Mouse (Mus musculus) thymus, adult 18-20 months (tissue): ENCODE data around the gene Gm43518.

Source experiments
- DNase-seq, 2 experiments: peaks; one replicate each; pipeline ENCODE4 v3.0.0; 2022; ENCODE audit warnings: mixed read lengths in 2 of 2

The Gm43518 gene

DNA sequence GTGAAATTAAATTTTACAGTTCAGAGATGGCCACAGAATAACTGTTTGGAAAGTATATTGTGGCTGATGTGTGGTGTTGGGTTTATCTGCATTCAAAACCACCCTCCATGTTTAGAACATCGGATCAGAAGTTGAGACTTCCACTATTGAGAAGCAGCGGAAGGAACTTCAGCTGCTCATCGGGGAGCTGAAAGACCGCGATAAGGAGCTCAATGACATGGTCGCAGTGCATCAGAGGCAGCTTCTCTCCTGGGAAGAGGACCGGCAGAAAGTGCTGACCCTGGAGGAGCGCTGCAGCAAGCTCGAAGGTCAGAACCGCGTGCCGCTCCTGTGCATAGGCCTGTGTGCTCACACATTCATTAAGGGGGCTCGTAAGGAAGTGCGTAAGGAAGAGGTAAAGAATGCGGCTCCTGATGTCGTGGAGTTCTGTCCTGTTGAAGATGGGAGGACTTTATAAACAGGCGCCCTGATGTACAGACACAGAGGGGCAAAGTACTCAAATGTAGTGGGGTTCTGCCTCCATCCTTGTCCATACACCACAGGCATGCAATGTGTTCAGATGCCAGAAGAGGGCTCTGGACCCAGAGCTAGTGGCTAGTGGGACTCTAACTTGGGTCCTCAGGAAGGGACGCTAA lies 6.9 kb downstream of the Gm43518 start:
- no peak for DNase-seq

DNA sequence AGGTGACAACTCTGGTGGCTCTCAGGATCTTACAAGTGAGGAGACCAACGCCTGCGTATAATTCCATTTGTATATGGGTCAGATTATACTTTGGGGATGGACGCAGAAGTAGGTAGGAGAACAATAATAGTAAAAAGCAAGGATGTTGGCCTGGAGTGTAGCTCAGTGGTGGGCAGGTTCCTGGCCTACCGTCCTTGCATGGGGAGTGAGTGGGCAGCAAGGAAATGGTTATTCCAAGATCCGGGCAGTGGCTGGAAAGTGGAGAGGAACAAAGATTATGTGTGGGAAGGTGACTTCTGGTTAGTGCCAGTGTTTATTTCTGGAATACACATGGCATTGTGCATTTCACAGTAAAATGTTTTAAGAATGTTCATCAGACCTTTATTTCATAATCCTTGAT lies 8.7 kb downstream of the Gm43518 start:
- no peak for DNase-seq

DNA sequence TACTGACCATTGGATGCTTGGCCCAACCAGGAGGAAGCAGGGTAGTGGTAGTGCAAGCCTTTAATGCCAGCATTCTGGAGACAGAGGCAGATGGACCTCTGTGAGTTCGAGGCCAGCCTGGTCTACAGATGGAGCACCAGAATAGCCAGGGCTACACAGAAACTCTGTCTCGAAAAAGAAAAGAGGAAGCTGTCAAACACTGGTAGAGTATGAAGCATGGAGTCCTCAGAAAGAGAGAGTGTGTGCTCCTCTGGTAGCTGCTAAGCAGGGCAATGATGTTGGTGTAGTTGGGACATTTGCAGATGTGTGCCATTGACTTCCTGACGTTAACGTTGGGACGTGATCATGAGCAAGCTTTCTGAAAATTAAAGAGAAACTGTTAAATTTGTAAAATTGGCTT lies 11.3 kb downstream of the Gm43518 start:
- no peak for DNase-seq

DNA sequence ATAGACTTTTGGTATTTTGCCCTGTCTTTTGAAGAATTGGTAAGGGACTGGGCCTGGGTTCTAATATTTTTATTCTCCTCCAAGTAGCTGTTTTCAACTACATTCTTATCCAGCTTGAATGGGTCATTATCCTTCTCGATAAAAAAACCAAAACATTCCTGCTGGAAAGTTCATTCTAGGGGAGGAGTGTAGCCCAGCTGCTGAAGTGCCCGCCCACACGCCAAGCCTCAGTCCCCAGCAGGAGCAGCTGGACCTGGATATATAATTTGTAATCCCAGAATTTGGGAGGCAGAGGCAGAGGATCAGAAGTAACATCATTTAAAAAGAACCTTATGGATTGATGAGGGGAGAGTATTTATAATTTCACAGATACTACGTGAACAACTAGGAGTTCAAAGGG lies 19.3 kb downstream of the Gm43518 start:
- DNase-seq: no peak

DNA sequence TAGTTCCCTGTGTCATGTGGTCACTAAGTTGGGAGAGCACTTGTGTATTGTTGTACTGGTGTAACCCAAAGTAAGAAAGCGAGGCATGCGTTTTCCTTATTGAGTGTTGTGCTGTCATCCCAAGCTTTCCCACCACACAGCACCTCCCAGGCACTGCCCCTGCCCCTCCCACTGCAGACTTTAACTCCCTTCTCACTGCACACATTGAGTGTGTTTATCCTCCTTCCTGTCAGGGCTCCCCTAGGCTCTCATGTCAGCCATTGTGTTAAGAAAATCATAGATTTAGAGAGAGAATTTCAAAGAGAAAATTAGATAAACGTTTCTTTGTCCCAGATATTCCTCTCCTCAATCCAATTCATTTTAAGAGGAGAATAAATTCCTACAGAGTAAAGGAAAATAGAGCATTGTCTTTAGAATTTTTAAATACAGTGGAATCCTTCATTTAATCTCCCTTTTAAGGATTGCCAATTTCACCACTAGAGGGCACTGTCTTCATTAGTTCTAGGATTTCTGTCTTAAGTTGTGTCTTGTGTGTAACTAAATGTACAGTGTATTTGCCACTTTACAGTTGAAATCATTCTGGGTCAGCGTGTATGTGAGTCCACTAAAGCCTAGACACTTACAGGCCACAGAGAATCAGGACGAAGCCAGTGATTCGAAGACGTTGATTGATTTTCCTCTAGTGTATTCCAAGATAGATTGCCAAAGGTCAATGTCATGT lies 20.0 kb downstream of the Gm43518 start:
- no peak for DNase-seq

DNA sequence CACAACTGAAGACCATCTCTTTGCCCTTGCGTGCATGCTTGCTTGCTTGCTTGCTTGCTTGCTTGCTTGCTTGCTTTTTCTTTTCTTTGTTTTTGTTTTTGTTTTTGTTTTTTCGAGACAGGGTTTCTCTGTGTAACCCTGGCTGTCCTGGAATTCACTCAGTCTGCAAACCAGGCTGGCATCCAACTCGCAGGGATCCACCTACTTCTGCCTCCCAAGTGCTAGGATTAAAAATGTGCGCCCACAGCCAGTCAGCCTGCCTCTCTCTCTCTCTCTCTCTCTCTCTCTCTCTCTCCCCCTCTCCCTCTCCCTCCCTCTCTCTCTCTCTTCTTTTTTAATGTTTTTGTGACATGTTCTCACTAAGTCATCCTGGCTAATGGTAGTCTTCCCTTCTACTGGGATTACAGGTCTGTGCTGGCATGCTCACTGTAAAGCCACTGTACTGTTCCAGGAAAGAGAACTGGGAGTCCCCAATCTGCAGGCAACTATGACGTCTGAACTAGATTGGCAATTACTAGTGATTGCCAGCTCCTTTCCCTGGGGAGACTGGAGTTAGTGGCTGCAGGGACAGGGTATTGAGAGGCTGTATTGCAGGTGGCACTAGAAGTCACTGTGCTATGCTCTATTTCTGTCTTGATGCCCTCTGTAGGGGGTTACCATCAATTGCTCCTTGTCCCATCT lies 25.3 kb downstream of the Gm43518 start:
- DNase-seq: no peak

DNA sequence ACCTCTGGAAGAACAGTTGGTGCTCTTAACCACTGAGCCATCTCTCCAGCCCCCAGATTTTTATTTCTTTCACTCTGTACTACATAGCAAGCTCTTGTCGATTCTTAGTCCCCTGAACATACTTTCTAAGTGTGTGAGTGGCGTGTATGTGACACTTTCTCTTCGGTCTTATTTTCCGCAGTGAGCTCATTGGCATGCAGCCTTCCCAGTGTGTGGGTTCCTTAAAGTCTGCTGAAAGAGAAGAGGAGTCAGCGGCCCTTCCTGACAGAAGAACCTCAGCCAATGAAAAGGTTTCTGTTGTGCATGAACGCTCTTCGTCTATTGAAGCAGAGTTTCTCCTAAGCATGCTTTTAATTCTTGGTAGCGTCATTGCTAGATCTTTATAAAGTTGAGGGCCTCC lies 30.0 kb downstream of the Gm43518 start:
- no peak for DNase-seq

DNA sequence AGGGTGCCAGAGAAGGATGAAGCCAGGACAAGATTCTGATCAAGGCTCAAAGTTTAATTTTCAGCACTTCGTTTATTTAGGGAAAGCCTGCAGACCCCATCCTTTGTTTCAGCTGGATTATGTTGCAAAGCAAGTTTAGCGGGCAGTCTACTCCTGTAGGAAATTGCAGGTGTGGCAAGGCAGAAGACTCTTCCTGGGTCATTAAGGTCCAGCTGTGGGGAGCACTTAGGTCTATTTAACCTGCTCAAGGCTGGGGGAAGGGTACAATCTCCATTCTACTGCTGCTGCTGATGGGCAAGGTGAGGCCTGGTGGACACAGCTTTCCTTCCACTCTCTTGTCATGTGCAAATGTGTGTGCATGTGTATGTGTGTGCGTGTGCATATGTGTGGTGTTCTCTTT lies 31.8 kb downstream of the Gm43518 start:
- DNase-seq: no peak

DNA sequence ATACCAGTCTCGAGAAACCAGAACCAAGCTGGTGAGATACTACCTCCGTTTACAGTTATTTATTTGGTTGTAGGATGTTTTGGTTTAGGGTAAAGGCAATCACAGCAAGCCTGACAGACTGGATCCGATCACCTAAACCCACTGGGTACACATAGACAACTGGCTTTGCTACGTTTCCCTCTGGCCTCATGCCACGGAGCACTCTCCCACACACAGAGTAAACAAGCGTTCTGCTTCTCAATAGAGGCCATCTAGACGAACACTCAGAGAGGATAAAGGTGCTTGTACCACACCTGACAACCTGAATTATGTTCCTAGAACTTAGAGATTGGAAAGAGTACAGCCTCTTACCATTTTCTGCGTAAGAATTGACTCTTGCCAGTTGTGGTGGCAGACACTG lies 32.9 kb downstream of the Gm43518 start:
- DNase-seq: no peak

DNA sequence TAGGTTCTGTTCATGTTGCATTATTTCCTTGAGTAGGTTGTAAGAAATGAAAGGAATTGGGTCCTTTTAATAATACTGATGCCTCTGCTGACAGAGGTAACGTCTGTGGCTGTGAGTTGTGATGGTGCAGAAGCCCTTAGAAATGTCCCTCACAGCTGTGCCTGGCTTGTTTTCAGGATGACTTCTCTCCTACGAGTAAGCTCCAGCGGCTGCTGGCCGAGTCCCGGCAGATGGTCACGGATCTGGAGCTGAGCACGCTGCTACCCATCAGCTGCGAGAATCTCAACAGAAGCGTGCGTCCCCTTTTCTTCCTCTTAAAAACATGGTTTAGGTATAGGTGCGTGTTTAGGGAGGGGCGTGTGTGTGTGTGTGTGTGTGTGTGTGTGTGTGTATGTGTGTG lies 33.8 kb downstream of the Gm43518 start:
- no peak for DNase-seq

DNA sequence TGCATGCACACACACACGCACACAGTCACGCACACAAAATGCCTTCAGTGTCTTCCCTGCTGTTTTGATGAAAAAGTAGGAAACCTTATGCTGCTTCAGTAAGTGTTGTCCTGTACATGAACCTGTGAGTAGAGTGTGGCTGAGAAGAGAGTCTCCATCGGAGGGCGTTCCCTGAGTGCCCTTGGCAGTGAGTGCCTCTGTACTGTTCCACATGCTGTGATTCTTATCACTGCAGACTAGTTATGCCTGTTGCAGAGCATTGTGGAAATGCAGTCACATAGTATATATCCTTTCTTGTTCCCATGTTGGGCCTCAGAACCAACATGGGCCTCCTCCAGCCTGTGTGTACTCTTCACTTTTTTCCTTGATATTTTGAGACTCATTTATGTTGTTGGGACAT lies 37.0 kb downstream of the Gm43518 start:
- DNase-seq: no peak

DNA sequence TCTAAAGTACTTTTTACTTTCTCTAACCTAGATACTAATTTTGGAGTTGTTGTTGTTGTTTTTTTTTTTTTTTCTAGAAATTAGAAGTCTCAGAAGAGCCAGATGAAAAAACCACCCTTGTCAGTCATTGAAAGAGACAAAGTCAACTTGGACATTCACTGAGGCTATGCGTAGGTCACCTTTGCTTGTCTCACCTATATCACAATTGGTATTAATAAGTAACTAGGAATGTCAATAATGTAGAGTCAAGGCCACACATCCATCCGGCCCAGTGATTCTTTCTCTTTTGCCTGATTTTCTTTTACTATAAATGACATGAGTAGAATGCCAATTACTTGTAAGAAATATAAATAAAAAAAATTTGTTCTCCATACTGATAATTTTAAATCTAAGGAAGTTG lies 39.5 kb downstream of the Gm43518 start:
- DNase-seq: no peak

DNA sequence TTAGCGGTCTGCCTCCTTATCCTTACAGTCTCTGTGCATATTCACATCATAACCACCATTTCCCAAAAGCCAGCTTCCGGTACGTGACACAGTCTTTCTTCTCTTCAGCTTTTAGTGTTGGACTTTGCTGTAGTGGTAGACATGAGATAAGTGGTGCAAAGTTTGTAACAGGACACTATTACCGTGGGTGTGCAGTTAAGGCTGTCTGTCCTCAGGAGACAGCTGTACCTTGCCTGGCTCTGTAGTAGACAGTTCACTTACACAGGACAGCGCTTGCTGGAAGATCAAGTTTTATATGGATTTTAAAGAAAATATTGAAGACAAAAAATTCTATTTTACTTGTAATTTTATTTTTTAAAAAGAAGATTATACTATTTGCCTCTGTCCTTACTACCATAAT lies 41.2 kb downstream of the Gm43518 start:
- no peak for DNase-seq

DNA sequence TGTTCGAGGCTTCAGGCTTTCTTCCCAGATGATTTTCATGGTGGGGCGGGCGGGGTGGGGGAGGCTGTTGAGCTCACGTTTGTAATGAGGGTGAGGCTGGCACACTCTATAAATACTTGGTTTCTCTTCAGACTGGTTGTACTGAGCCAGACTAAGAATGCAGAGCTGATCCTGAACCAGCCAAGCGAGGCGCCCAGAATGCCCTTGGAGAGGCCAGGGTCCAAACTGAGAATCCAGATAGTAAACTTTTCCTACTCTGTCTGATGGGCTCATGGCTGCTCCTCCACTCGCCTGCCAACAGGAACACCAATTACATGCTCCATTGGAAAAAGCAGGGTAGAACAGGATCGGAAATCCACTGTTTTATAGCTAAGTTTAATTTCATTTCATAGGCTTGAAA lies 42.0 kb downstream of the Gm43518 start:
- no peak for DNase-seq

DNA sequence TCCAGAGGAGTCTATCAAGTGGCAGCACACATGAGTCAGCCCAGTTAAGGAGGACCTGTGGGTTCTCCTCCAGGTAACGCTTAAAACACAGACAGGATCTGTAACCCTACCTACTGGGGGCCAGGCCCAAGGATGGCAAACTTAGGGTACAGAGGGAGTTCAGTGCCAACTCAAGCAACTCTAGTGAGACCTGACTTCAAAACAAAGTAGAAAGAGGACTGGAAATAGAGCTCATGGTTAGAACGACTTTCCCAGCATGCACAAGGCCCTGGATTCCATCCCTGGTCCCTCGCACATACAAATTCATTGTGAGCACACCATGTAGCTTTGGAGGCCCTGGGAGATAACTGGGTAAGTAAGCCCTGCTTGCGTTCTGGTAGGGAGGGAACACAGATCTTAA lies 43.4 kb downstream of the Gm43518 start:
- DNase-seq: no peak

DNA sequence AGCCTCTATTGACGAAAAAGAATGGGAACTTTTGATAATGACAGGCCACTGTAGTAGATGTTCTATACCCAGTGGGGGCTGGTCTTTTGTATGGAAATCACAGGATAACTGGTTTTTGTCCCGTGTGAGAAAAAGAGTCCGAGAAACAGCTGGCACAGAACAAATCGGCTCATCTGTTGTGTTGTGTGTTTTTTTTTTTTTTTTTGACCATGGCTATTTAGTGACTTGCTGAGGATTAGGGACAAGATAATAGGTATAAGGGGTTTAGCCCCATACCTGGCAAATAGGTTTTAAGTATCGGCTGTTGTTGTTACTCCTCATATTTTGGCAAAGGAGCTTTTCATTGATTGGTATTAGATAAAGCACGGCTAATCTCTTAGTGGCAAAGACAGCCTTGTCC lies 45.2 kb downstream of the Gm43518 start:
- DNase-seq: no peak

DNA sequence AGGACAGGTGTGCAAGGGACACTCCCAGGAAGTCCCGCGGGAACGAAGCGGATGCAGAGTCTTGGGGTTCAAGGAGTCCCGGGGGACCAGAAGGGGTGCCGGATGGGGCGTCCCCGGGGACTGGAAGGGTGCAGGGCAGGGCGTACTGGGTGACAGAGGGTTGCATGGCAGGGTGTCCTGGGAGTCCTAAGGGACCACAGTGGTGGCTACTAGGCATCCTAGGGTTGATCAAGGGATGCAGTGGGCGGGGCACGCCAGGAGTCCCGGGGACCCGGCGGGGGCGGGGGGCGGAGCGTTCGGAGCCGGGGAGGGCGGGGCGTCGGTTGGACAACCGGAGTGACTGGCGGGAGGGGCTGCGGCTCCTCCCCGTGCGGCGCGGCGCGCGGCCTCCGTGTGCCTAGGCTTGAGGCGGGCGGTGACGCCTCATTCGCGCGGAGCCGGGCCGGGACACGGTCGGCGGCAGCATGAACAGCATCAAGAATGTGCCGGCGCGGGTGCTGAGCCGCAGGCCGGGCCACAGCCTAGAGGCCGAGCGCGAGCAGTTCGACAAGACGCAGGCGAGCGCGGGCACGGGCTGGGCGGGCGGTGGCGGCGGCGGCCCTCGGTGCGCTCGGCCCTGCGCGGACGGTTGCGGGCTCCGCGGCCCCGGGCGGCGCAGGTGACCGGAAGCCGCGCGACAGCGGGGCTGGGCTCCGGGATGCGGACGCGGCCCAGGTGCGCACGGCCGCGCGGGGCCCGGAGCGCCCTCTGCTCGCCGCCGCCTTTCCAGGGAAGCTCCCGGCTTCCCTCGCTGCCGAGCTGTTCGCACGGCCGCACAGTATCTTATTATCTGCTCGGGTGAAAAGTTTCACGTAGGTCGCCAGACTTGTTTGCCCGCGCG lies 46.3 kb downstream of the Gm43518 start, which contains the start of gene Hip1r:
TSS of gene Hip1r (plus strand) at position 330 of the 880 bp plus-strand sequence.
- DNase-seq: peak; percentile 50 to 72

DNA sequence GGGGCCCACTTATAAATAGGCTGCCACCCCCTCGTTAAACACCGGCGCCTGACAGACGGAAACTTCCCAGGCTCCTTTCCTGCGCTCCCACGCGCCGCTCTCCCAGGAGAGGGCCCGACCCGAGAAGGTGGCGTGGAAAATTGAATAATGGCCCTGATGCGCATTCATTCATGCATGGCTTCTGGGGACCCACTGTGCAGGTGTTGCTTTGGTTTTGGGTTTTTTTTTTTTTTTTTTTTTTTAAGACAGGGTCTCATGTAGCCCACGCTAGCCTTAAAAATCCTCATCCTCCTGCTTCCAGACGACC lies 46.9 kb downstream of the Gm43518 start:
- DNase-seq: no peak

DNA sequence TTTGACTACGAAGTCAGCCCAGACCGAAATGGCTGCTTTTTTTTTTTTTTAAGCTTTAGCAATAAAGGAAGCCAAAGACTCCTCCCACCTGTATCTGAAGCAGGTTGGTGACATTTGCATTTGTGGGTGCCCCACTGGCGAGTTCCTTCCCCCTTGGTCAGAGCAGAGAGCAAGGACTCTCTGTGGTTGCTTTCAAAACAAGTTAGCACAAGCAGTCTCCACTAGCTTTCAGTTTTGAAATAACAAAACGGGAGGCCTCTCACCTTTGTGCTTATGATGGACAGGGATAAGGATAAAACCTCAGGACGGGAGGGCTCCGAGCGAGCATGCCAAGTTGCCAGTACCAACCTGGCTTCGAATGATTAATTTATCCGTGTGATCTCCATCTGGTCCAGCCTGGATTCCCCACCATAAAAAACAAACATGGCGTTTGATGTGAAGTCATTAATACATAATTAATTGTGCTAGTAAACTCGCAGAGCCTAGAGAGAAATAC lies 47.4 kb downstream of the Gm43518 start:
- peak in 1 of 2 experiments; percentile 39 for DNase-seq

DNA sequence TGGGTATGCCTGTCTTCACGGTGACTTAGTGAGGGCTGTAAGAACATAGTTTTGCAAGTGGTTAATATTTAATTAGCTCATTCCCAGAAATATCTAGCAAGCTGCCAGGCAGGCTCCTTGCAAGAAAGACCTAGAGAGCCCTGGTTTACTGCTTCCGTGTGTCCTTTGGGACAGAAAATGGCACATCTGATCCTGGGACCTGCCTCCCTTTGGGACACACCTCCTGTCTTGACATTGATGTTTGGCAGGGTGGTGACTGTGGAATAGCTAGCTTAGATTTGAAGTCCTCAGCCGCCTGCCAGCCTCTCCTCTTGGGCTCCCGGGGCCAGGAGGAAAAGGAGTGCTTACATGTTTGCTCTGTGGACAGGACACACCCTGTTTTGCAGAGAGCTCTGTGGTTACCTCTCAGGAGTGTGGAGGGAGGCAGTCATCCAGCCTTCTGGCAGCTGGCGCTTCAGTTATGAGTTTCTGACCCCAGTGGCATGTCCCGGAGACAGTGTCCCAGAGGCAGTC lies 48.5 kb downstream of the Gm43518 start:
- no peak for DNase-seq

DNA sequence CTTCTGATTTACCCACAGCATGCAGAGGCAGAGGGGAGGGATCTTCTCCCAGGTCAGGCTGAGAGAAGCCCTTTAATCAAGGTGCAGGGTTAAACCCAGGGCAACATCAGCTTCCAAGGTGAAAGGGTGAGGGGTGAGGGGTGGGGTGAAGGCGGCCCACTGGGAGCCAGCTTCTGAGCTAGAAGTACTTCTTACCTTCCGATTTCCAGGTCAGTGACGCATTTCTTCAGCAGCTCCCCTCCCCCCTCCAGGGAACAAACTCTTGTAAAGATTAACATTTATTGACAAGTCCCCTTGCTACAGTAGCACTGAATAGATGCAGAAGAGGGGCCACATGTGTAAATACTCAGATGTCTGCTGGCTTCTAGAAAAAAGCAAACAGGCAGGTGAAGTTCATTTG lies 50.0 kb downstream of the Gm43518 start:
- DNase-seq: no peak

DNA sequence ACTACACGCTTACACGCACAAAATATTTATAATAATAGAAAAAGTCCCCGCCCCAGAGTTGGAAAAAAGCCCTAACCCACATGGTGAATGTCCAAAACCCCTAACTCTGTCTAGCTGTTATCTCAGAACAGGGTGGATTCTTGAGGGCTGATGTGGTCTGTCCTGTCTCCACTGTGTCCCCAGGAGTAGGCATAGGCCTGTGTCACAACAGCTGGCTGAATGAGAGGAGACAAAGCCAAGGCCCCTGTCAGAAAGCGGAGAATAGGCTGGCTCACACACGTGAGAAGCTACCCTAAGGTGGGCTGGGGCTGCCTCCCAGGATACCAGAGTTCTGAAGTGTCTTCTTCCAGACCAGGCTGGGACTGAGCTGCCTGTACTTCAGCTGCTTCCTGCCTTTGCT lies 50.9 kb downstream of the Gm43518 start:
- no peak for DNase-seq
